Mouse (Mus musculus): ENCODE measurements around the gene Mdh2. TPM values are rescaled to one million over a fixed set of nuclear protein-coding genes. Genes with fewer than 3 reads are reported as not detected.
A peak's percentile ranks its signal among the peaks of the same experiment; 100 is the strongest.

Gene Mdh2
- total and polyA plus RNA-seq, 2 experiments from 2014 or later, result 172 to 656 TPM

- peak; percentile 12; the same call in 1 of the 2 replicates for TF ChIP-seq CTCF (IDR thresholded peaks at IDR 0.05)
- peak overlapping the region; percentile 38; the same call in 1 of the 2 replicates for H3K27ac ChIP-seq (ENCODE audit: low read depth, low read length)
- peak overlapping the region; percentile 79 for H3K4me3 ChIP-seq (ENCODE audit: low read depth, low read length)
- no peaks in the 10 kb centered on the region for H3K27me3 ChIP-seq (ENCODE audit: insufficient read depth, low read length)
- peak overlapping the region; percentile 96 for H3K4me2 ChIP-seq (ENCODE audit: low read depth, low read length, poor library complexity, severe bottlenecking)
- no peaks in the 10 kb centered on the region for H3K4me1 ChIP-seq (ENCODE audit: insufficient read depth, low read length)
- DNase-seq (ENCODE audit: low spot score) (peak; percentile 77), ATAC-seq (ENCODE audit: low FRiP score) (peak; percentile 55; the same call in 1 of the 2 replicates)
- 21% methylated on average over 18 of the region's 18 CpGs for WGBS
- H3K9ac ChIP-seq (replicated peaks; ENCODE audit: low read length, poor library complexity, severe bottlenecking), result peak overlapping the region; percentile 79
- no peaks in the 10 kb centered on the region for H3K9me3 ChIP-seq (ENCODE audit: low read length)
- peaks cover 19% of the 10 kb centered on the region for H3K36me3 ChIP-seq (ENCODE audit: insufficient read depth, low read length)
These were observed 35.1 kb upstream of the Mdh2 start for GRCm38 (mm10) chr5:135742941-135743740.

- H3K9ac ChIP-seq (replicated peaks; ENCODE audit: low read length, poor library complexity, severe bottlenecking), result peak within 1 kb of the TSS; percentile 79
- ATAC-seq (ENCODE audit: low FRiP score), result peak; percentile 93
- peak; percentile 93 for DNase-seq (ENCODE audit: low spot score)
- no peaks in the 10 kb centered on the region for H3K9me3 ChIP-seq (ENCODE audit: low read length)
- no peaks in the 10 kb centered on the region for H3K4me1 ChIP-seq (ENCODE audit: insufficient read depth, low read length)
- peak within 1 kb of the TSS; percentile 79 for H3K4me3 ChIP-seq (ENCODE audit: low read depth, low read length)
- H3K27ac ChIP-seq (ENCODE audit: low read depth, low read length), result peak within 1 kb of the TSS; percentile 38
- under 1% methylated on average over 60 of the region's 60 CpGs for WGBS
- peak within 1 kb of the TSS; percentile 96 for H3K4me2 ChIP-seq (ENCODE audit: low read depth, low read length, poor library complexity, severe bottlenecking)
- H3K27me3 ChIP-seq (ENCODE audit: insufficient read depth, low read length), result no peaks in the 10 kb centered on the region
- TF ChIP-seq CTCF (IDR thresholded peaks at IDR 0.05), result 0 out of 2 replicates have a peak, but pooled peaks have one; percentile 4
- H3K36me3 ChIP-seq (ENCODE audit: insufficient read depth, low read length), result peaks cover 19% of the 10 kb centered on the region
These were observed 34.3 kb upstream of the Mdh2 start, which contains the start of gene Tmem120a for GRCm38 (mm10) chr5:135743741-135744609. Tmem120a (minus strand) TSS chr5:135744448.

GRCm38 (mm10) chr5:135744742-135745141, 33.5 kb upstream of the Mdh2 start:
- H3K9me3 ChIP-seq (ENCODE audit: low read length), result no peaks in the 10 kb centered on the region
- no peak for TF ChIP-seq CTCF (IDR thresholded peaks at IDR 0.05)
- DNase-seq (ENCODE audit: low spot score) (no peak), ATAC-seq (ENCODE audit: low FRiP score) (no peak)
- peak overlapping the region; percentile 96 for H3K4me2 ChIP-seq (ENCODE audit: low read depth, low read length, poor library complexity, severe bottlenecking)
- peak overlapping the region; percentile 79 for H3K4me3 ChIP-seq (ENCODE audit: low read depth, low read length)
- no peaks in the 10 kb centered on the region for H3K4me1 ChIP-seq (ENCODE audit: insufficient read depth, low read length)
- H3K27me3 ChIP-seq (ENCODE audit: insufficient read depth, low read length), result no peaks in the 10 kb centered on the region
- peak overlapping the region; percentile 1; the same call in 1 of the 2 replicates for H3K27ac ChIP-seq (ENCODE audit: low read depth, low read length)
- H3K9ac ChIP-seq (replicated peaks; ENCODE audit: low read length, poor library complexity, severe bottlenecking), result no peak overlapping the region
- WGBS, result 23% methylated on average over 10 of the region's 12 CpGs
- H3K36me3 ChIP-seq (ENCODE audit: insufficient read depth, low read length), result peaks cover 16% of the 10 kb centered on the region

- Histone ChIP-seq H3K27ac (ENCODE audit: low read depth, low read length) (no peak overlapping the region), H3K9me3 (ENCODE audit: low read length) (no peaks in the 10 kb centered on the region), H3K27me3 (ENCODE audit: insufficient read depth, low read length) (no peaks in the 10 kb centered on the region; the same call in 1 of the 2 replicates), H3K9ac (replicated peaks; ENCODE audit: low read length, poor library complexity, severe bottlenecking) (no peak overlapping the region), H3K36me3 (ENCODE audit: insufficient read depth, low read length) (no peaks in the 10 kb centered on the region), H3K4me2 (ENCODE audit: low read depth, low read length, poor library complexity, severe bottlenecking) (no peak overlapping the region), H3K4me1 (ENCODE audit: insufficient read depth, low read length) (no peaks in the 10 kb centered on the region), H3K4me3 (ENCODE audit: low read depth, low read length) (no peak overlapping the region)
- DNase-seq (ENCODE audit: low spot score) (no peak), ATAC-seq (ENCODE audit: low FRiP score) (no peak)
- no peak for TF ChIP-seq CTCF (IDR thresholded peaks at IDR 0.05)
- WGBS, result 77% methylated on average over 1 of the region's 1 CpGs
These were observed 27.2 kb upstream of the Mdh2 start for GRCm38 (mm10) chr5:135751041-135751440.

GRCm38 (mm10) chr5:135751595-135751994, 26.7 kb upstream of the Mdh2 start:
- Histone ChIP-seq H3K4me1 (ENCODE audit: insufficient read depth, low read length) (no peaks in the 10 kb centered on the region), H3K36me3 (ENCODE audit: insufficient read depth, low read length) (no peaks in the 10 kb centered on the region), H3K27me3 (ENCODE audit: insufficient read depth, low read length) (no peaks in the 10 kb centered on the region; the same call in 1 of the 2 replicates), H3K4me3 (ENCODE audit: low read depth, low read length) (no peak overlapping the region), H3K27ac (ENCODE audit: low read depth, low read length) (no peak overlapping the region), H3K4me2 (ENCODE audit: low read depth, low read length, poor library complexity, severe bottlenecking) (no peak overlapping the region), H3K9me3 (ENCODE audit: low read length) (no peaks in the 10 kb centered on the region), H3K9ac (replicated peaks; ENCODE audit: low read length, poor library complexity, severe bottlenecking) (no peak overlapping the region)
- TF ChIP-seq CTCF (IDR thresholded peaks at IDR 0.05), result no peak
- ATAC-seq (ENCODE audit: low FRiP score) (no peak), DNase-seq (ENCODE audit: low spot score) (no peak)
- WGBS, result 69% methylated on average over 2 of the region's 2 CpGs
